Mouse (Mus musculus): ENCODE data around the gene Gm765. TPM values are rescaled to one million over a fixed set of nuclear protein-coding genes. Genes with fewer than 3 reads are reported as not detected.

Gene Gm765
- not detected in 2 replicates for polyA plus RNA-seq (2015; fragmentation: Nextera tagmentation; extraction: Ambion mirVana)

GRCm38 (mm10) chr6:98342654-98343053 is at the start of gene Gm765:
Gm765 (minus strand) TSS chr6:98342754.
- no peak within 1 kb of the TSS for H3K9ac ChIP-seq
- H3K36me3 ChIP-seq (ENCODE audit: poor library complexity, severe bottlenecking): no peaks in the 10 kb centered on the region
- H3K9me3 ChIP-seq (replicated peaks): no peaks in the 10 kb centered on the region
- WGBS: 82% methylated on average over 5 of the region's 5 CpGs
- H3K4me3 ChIP-seq: no peak within 1 kb of the TSS
- no peak within 1 kb of the TSS for H3K27ac ChIP-seq
- no peak for ATAC-seq
- H3K4me1 ChIP-seq: no peaks in the 10 kb centered on the region
- no peak within 1 kb of the TSS for H3K4me2 ChIP-seq
- H3K27me3 ChIP-seq: no peaks in the 10 kb centered on the region

- Histone ChIP-seq H3K4me3 (no peak overlapping the region), H3K4me2 (no peak overlapping the region), H3K9ac (no peak overlapping the region), H3K36me3 (ENCODE audit: poor library complexity, severe bottlenecking) (no peaks in the 10 kb centered on the region), H3K27ac (no peak overlapping the region), H3K9me3 (replicated peaks) (no peaks in the 10 kb centered on the region), H3K4me1 (peaks cover 6% of the 10 kb centered on the region; the same call in 1 of the 2 replicates), H3K27me3 (no peaks in the 10 kb centered on the region)
- peak; percentile 43; the same call in 1 of the 2 replicates for ATAC-seq
- 86% methylated on average over 8 of the region's 8 CpGs for WGBS
Measured at GRCm38 (mm10) chr6:98385487-98385886, 42.9 kb upstream of the Gm765 start.

- H3K4me1 ChIP-seq: peaks cover 6% of the 10 kb centered on the region; the same call in 1 of the 2 replicates
- no peaks in the 10 kb centered on the region for H3K27me3 ChIP-seq
- H3K27ac ChIP-seq: no peak overlapping the region
- no peak for ATAC-seq
- no peaks in the 10 kb centered on the region for H3K9me3 ChIP-seq (replicated peaks)
- no peak overlapping the region for H3K4me2 ChIP-seq
- no peak overlapping the region for H3K4me3 ChIP-seq
- H3K36me3 ChIP-seq (ENCODE audit: poor library complexity, severe bottlenecking): no peaks in the 10 kb centered on the region
- H3K9ac ChIP-seq: no peak overlapping the region
- WGBS: 22% methylated on average over 8 of the region's 8 CpGs
Measured at GRCm38 (mm10) chr6:98384431-98384830, 41.9 kb upstream of the Gm765 start.

- Histone ChIP-seq H3K4me1 (peaks cover 6% of the 10 kb centered on the region; the same call in 1 of the 2 replicates), H3K4me3 (no peak overlapping the region), H3K4me2 (no peak overlapping the region), H3K27me3 (no peaks in the 10 kb centered on the region), H3K36me3 (ENCODE audit: poor library complexity, severe bottlenecking) (no peaks in the 10 kb centered on the region), H3K9me3 (replicated peaks) (no peaks in the 10 kb centered on the region), H3K9ac (no peak overlapping the region), H3K27ac (no peak overlapping the region)
- 38% methylated on average over 6 of the region's 6 CpGs for WGBS
- ATAC-seq: no peak; the same call in 1 of the 2 replicates
Measured at GRCm38 (mm10) chr6:98383411-98383810, 40.9 kb upstream of the Gm765 start.

- no peaks in the 10 kb centered on the region for H3K27me3 ChIP-seq
- H3K27ac ChIP-seq: no peak overlapping the region
- no peak overlapping the region for H3K4me3 ChIP-seq
- ATAC-seq: no peak
- WGBS: 81% methylated on average over 4 of the region's 4 CpGs
- H3K9me3 ChIP-seq (replicated peaks): no peaks in the 10 kb centered on the region
- H3K4me2 ChIP-seq: no peak overlapping the region
- no peaks in the 10 kb centered on the region for H3K4me1 ChIP-seq
- H3K9ac ChIP-seq: no peak overlapping the region
- H3K36me3 ChIP-seq (ENCODE audit: poor library complexity, severe bottlenecking): no peaks in the 10 kb centered on the region
Measured at GRCm38 (mm10) chr6:98366199-98366598, 23.6 kb upstream of the Gm765 start.

- Histone ChIP-seq H3K36me3 (ENCODE audit: poor library complexity, severe bottlenecking) (no peaks in the 10 kb centered on the region), H3K27ac (no peak overlapping the region), H3K27me3 (no peaks in the 10 kb centered on the region), H3K4me3 (no peak overlapping the region), H3K9me3 (replicated peaks) (no peaks in the 10 kb centered on the region), H3K9ac (no peak overlapping the region), H3K4me1 (0 out of 2 replicates have a peak, but pooled peaks cover 4% of the 10 kb centered on the region), H3K4me2 (no peak overlapping the region)
- no peak for ATAC-seq
- WGBS: 78% methylated on average over 5 of the region's 5 CpGs
Measured at GRCm38 (mm10) chr6:98355271-98355670, 12.7 kb upstream of the Gm765 start.

DNA sequence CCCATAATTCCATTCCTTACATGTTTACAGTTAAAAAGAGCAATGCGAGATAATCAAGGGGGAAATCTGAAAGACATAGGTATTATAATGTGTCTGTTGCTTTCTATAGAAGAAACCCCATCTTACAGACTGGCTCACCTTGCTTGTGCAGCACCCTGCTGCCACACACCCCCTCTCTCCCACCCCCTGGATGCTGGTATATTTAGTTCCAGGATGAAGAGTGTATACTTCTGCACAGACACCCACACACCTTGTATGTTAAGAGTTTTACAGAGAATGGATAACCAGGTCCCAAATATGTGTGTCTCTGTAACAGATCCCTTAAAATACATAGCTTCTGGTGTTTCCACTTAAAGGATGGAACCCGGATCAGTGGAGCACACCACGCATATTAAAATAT is 10.7 kb upstream of the Gm765 start:
- no peaks in the 10 kb centered on the region for H3K9me3 ChIP-seq (replicated peaks)
- H3K27ac ChIP-seq: no peak overlapping the region
- no peak overlapping the region for H3K4me3 ChIP-seq
- ATAC-seq: no peak
- H3K4me1 ChIP-seq: 0 out of 2 replicates have a peak, but pooled peaks cover 4% of the 10 kb centered on the region
- WGBS: 94% methylated on average over 3 of the region's 3 CpGs
- H3K36me3 ChIP-seq (ENCODE audit: poor library complexity, severe bottlenecking): no peaks in the 10 kb centered on the region
- no peak overlapping the region for H3K9ac ChIP-seq
- no peaks in the 10 kb centered on the region for H3K27me3 ChIP-seq
- no peak overlapping the region for H3K4me2 ChIP-seq

DNA sequence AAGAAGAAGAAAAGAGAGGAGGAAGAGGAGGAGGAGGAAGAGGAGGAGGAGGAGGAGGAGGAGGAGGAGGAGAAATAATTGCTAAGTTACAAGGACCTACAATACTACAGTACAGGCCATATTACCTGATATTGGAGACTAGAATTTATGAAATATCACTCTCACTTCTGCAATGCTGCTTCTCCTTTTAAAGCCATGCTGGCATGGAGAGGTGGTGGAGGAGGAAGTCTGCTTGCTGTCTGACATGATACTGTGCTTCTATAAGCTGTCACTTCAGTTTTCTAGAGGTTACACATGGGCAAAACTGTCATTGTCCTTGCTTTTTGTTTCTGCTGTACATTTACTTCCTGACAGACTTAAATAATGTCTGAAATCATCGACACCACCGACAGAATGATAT is 9.8 kb downstream of the Gm765 start:
- H3K4me1 ChIP-seq: no peaks in the 10 kb centered on the region
- no peak overlapping the region for H3K27ac ChIP-seq
- no peaks in the 10 kb centered on the region for H3K36me3 ChIP-seq (ENCODE audit: poor library complexity, severe bottlenecking)
- no peak overlapping the region for H3K9ac ChIP-seq
- H3K27me3 ChIP-seq: no peaks in the 10 kb centered on the region
- no peak overlapping the region for H3K4me3 ChIP-seq
- no peaks in the 10 kb centered on the region for H3K9me3 ChIP-seq (replicated peaks)
- H3K4me2 ChIP-seq: no peak overlapping the region
- WGBS: 95% methylated on average over 2 of the region's 2 CpGs
- ATAC-seq: no peak

DNA sequence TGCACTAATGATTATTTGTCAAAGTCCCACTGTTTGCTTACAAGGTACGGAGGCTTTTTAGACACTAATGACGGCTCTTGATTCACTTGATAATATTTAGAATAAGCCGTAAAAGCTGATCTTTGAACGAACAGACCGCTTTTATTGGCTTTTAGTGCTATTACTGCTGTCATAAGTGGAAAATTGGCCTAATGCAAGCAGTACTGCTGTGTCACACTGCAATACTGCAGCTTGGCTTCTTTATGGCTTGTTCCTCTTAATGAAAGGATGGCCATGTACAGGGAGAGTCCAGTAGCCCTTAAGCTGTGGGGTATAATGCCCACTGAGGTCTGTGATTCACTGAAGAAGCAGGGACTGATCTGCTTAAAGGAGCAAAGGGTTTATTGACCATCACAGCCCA is 30.9 kb downstream of the Gm765 start:
- H3K4me2 ChIP-seq: no peak overlapping the region
- no peaks in the 10 kb centered on the region for H3K36me3 ChIP-seq (ENCODE audit: poor library complexity, severe bottlenecking)
- H3K27ac ChIP-seq: no peak overlapping the region
- H3K9me3 ChIP-seq (replicated peaks): no peaks in the 10 kb centered on the region
- H3K27me3 ChIP-seq: no peaks in the 10 kb centered on the region
- no peak overlapping the region for H3K9ac ChIP-seq
- no peaks in the 10 kb centered on the region for H3K4me1 ChIP-seq
- 89% methylated on average over 5 of the region's 5 CpGs for WGBS
- H3K4me3 ChIP-seq: no peak overlapping the region
- no peak for ATAC-seq

GRCm38 (mm10) chr6:98307647-98308046 is 34.9 kb downstream of the Gm765 start:
- Histone ChIP-seq H3K4me3 (no peak overlapping the region), H3K27ac (no peak overlapping the region), H3K9me3 (replicated peaks) (no peaks in the 10 kb centered on the region), H3K4me2 (no peak overlapping the region), H3K27me3 (no peaks in the 10 kb centered on the region), H3K9ac (no peak overlapping the region), H3K36me3 (ENCODE audit: poor library complexity, severe bottlenecking) (no peaks in the 10 kb centered on the region), H3K4me1 (no peaks in the 10 kb centered on the region)
- WGBS: 63% methylated on average over 3 of the region's 3 CpGs
- ATAC-seq: no peak

DNA sequence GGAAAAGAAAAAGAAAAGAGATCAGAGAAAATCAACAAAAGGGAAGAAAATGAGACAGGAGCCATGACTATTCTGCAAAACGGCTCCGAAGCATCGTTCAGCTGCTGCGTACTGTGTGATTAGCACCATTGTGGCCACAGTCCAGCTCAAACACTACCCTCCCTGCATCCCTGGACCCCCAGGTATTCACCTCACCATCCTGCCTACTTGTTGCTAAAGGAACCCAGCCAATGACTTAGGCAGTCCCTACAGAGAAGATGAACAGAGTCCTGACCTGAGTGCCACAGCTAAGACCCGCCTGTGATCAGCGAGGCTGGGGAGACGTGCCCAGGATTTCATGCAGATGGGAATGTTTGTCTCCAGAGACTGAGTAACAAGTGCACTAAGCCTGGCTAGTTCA is 35.4 kb downstream of the Gm765 start:
- 82% methylated on average over 7 of the region's 7 CpGs for WGBS
- no peak overlapping the region for H3K4me2 ChIP-seq

DNA sequence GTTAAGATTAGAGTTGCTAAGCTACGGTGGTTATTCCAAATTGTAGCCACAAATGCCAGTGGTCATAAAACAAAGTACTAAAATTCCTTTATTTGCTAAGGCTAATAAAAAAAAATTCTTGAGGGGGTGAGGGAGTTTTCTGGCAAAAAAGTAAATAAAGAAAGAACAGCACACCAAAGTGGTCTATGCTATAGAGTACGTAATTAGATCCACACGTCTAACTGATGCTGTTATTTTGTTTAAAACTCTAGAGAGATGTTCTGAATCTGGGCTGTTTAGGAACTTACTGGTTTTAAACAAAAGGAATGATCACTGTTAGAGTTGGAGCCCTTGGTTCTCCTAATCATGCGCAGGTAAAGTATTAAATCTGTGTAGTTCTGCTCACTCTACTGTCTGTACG is 50.5 kb downstream of the Gm765 start:
- WGBS: 89% methylated on average over 5 of the region's 5 CpGs
- H3K4me3 ChIP-seq: no peak overlapping the region
- H3K27me3 ChIP-seq: no peaks in the 10 kb centered on the region
- no peak overlapping the region for H3K9ac ChIP-seq
- H3K4me2 ChIP-seq: no peak overlapping the region
- no peak overlapping the region for H3K27ac ChIP-seq
- ATAC-seq: no peak
- 0 out of 2 replicates have a peak, but pooled peaks cover 8% of the 10 kb centered on the region for H3K4me1 ChIP-seq
- H3K36me3 ChIP-seq (ENCODE audit: poor library complexity, severe bottlenecking): no peaks in the 10 kb centered on the region
- H3K9me3 ChIP-seq (replicated peaks): no peaks in the 10 kb centered on the region

More for the DNA sequence above, 35.4 kb downstream of the Gm765 start:
- no peaks in the 10 kb centered on the region for H3K36me3 ChIP-seq (ENCODE audit: poor library complexity, severe bottlenecking)
- H3K27ac ChIP-seq: no peak overlapping the region
- H3K4me1 ChIP-seq: no peaks in the 10 kb centered on the region
- H3K27me3 ChIP-seq: no peaks in the 10 kb centered on the region
- no peak for ATAC-seq
- no peaks in the 10 kb centered on the region for H3K9me3 ChIP-seq (replicated peaks)
- H3K9ac ChIP-seq: no peak overlapping the region
- H3K4me3 ChIP-seq: no peak overlapping the region

GRCm38 (mm10) chr6:98288316-98288715 is 54.2 kb downstream of the Gm765 start:
- no peak overlapping the region for H3K4me2 ChIP-seq
- H3K9ac ChIP-seq: no peak overlapping the region
- H3K36me3 ChIP-seq (ENCODE audit: poor library complexity, severe bottlenecking): no peaks in the 10 kb centered on the region
- H3K4me1 ChIP-seq: 0 out of 2 replicates have a peak, but pooled peaks cover 8% of the 10 kb centered on the region
- H3K27ac ChIP-seq: no peak overlapping the region
- peak; percentile 55; the same call in 1 of the 2 replicates for ATAC-seq
- 43% methylated on average over 3 of the region's 3 CpGs for WGBS
- no peaks in the 10 kb centered on the region for H3K9me3 ChIP-seq (replicated peaks)
- no peaks in the 10 kb centered on the region for H3K27me3 ChIP-seq
- no peak overlapping the region for H3K4me3 ChIP-seq

All from forebrain, embryonic 13.5 days (tissue).